Mouse (Mus musculus) midbrain, embryonic 11.5 days (tissue): ENCODE measurements around the gene Pcsk5. TPM values are rescaled to one million over a fixed set of nuclear protein-coding genes. Genes with fewer than 3 reads are reported as not detected.
"Not testable (repeated sequence)": the region's sequence is repeated elsewhere in the genome, so short reads cannot be mapped to it uniquely, and the experiment has no call there.

Experiments used
- ATAC-seq: fragments of 200-750 bp; cut with Nextera tagmentation; 2 replicates; pipeline ENCODE4 v1.8.0; 2017; ENCODE audit warnings: moderate TSS enrichment, moderate library complexity; ENCODE audit not compliant: low FRiP score
- DNase-seq: peaks from one replicate; pipeline ENCODE4 v3.0.0; 2015; ENCODE audit warnings: low spot score; ENCODE audit errors: missing footprints
- H3K27ac ChIP-seq: fragments of 300-500 bp; sonication (generic); 2 replicates; pipeline ENCODE4 v1.5.1; 2014; ENCODE audit warnings: low read depth, low read length
- H3K27me3 ChIP-seq: fragments of 300-500 bp; sonication (generic); 2 replicates; pipeline ENCODE4 v1.6.1; 2014; ENCODE audit warnings: mild to moderate bottlenecking, low read length, moderate library complexity, mixed read lengths; ENCODE audit not compliant: control insufficient read depth, insufficient read depth
- H3K36me3 ChIP-seq: fragments of 300-500 bp; sonication (generic); 2 replicates; pipeline ENCODE4 v1.6.1; 2014; ENCODE audit warnings: mild to moderate bottlenecking, low read length, moderate library complexity, mixed read lengths; ENCODE audit not compliant: control insufficient read depth, insufficient read depth
- H3K4me1 ChIP-seq: fragments of 300-500 bp; sonication (generic); 2 replicates; pipeline ENCODE4 v1.6.1; 2014; ENCODE audit warnings: low read length; ENCODE audit not compliant: control insufficient read depth, insufficient read depth
- H3K4me2 ChIP-seq: fragments of 300-500 bp; sonication (generic); 2 replicates; pipeline ENCODE4 v1.6.1; 2014; ENCODE audit warnings: mild to moderate bottlenecking, moderate library complexity
- H3K4me3 ChIP-seq: fragments of 300-500 bp; sonication (generic); 2 replicates; pipeline ENCODE4 v1.5.1; 2014; ENCODE audit warnings: low read depth, low read length
- H3K9ac ChIP-seq: fragments of 300-500 bp; sonication (generic); 2 replicates; pipeline ENCODE4 v1.6.1; 2014; ENCODE audit warnings: low read length
- H3K9me3 ChIP-seq: fragments of 300-500 bp; sonication (generic); 2 replicates; pipeline ENCODE4 v1.6.1; 2016; ENCODE audit warnings: low read length; ENCODE audit not compliant: control insufficient read depth
- WGBS: fragments of 180-500 bp; shearing (Covaris S2); extraction: QIAGEN DNeasy Blood & Tissue Kit; methylation state at CpG from one replicate; pipeline ENCODE4 v1.1.7; 2014; 5-methylcytosine and 5-hydroxymethylcytosine counted together
- polyA plus RNA-seq: library from polyadenylated mRNA; unstranded; fragments of >200 nt; fragmentation: Nextera tagmentation; extraction: Ambion mirVana; gene quantifications from 2 replicates; pipeline ENCODE4 v1.2.1, GENCODE M21; 2014

Gene Pcsk5
- polyA plus RNA-seq, 1 experiment from 2014 or later, result 6.5 TPM

DNA sequence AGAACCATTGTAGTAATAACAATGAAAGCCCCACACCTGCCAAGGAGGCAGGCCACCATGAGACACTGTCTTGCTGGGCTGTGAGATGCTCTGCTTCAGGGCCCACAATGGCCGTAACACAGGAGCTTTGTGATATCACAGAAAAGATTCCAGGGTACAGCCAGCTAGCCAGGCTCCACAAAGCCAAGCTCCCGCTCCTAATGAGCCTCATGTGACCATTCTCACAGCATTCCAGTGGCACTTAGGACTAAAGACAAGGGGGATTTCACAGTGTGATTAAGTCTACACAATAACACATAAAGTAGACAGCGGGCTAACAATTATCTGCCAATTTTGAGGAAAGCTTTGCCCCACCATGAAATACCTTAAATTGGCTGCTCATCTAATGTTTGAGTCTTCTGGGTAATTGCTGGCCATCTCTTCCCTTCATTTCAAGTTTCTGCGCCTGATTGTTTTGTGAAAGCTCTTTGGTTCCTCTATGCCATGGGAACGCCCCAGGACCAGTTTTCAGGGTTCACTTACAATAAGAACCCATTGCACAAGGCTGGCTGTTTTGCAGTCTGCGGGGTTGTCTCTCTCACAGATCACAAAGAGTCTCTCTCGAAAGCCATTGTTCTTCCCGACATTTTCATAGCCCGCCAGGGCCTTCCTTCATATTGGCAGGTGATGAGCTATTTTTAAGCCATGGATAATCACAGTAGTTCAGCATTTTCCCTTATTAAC is 345.4 kb downstream of the Pcsk5 start:
- Histone ChIP-seq H3K27ac (no peak overlapping the region), H3K4me1 (no peaks in the 10 kb centered on the region), H3K4me3 (no peak overlapping the region), H3K27me3 (no peaks in the 10 kb centered on the region), H3K4me2 (no peak overlapping the region), H3K36me3 (no peaks in the 10 kb centered on the region), H3K9me3 (no peaks in the 10 kb centered on the region), H3K9ac (no peak overlapping the region)
- 66% methylated on average over 9 of the region's 9 CpGs for WGBS
- ATAC-seq (0 out of 2 replicates have a peak, but pooled peaks have one; percentile 40), DNase-seq (no peak)

DNA sequence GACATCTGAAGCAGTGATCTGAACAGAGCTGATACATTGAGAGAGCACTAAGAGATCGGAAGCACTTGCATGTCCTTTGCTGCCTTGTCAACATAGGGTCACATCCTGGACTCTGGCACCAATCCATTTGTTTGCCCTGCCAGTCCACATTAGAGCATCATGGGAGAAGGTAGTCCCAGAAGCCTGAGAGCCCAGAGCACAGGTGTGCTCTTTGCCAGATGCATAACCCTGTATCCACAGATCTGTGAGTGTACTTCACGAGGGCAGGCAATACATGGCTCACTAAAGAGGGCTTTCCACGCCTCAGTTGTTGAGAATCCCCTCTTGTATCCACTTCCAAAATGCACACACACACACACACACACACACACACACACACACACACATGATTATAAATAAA is 346.1 kb downstream of the Pcsk5 start:
- H3K27ac ChIP-seq, result no peak overlapping the region

DNA sequence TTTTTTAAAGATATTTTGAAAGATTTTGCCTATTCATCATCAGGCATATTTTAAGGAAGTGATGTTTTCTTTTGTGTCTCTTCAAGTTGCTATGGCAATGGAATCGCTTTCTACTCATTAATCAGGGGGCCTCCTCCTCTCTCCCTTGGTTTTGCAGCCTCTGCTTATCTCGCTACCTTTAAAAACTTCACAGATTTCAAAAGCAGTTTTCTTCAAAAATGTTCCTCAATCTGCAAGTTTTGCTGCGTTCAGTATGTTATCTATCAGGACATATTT is 347.6 kb downstream of the Pcsk5 start:
- WGBS, result 71% methylated on average over 3 of the region's 3 CpGs
- Histone ChIP-seq H3K27ac (no peak overlapping the region), H3K9me3 (no peaks in the 10 kb centered on the region), H3K4me1 (no peaks in the 10 kb centered on the region), H3K27me3 (no peaks in the 10 kb centered on the region), H3K36me3 (no peaks in the 10 kb centered on the region), H3K4me3 (no peak overlapping the region), H3K4me2 (no peak overlapping the region), H3K9ac (no peak overlapping the region)
- DNase-seq (no peak), ATAC-seq (no peak)

More for the DNA sequence above, 346.1 kb downstream of the Pcsk5 start:
- H3K9ac ChIP-seq, result no peak overlapping the region
- ATAC-seq, result no peak
- H3K4me1 ChIP-seq, result no peaks in the 10 kb centered on the region
- WGBS, result 91% methylated on average over 3 of the region's 3 CpGs
- H3K4me3 ChIP-seq, result no peak overlapping the region
- no peak overlapping the region for H3K4me2 ChIP-seq
- DNase-seq, result no peak
- H3K27me3 ChIP-seq, result no peaks in the 10 kb centered on the region
- no peaks in the 10 kb centered on the region for H3K9me3 ChIP-seq
- no peaks in the 10 kb centered on the region for H3K36me3 ChIP-seq

DNA sequence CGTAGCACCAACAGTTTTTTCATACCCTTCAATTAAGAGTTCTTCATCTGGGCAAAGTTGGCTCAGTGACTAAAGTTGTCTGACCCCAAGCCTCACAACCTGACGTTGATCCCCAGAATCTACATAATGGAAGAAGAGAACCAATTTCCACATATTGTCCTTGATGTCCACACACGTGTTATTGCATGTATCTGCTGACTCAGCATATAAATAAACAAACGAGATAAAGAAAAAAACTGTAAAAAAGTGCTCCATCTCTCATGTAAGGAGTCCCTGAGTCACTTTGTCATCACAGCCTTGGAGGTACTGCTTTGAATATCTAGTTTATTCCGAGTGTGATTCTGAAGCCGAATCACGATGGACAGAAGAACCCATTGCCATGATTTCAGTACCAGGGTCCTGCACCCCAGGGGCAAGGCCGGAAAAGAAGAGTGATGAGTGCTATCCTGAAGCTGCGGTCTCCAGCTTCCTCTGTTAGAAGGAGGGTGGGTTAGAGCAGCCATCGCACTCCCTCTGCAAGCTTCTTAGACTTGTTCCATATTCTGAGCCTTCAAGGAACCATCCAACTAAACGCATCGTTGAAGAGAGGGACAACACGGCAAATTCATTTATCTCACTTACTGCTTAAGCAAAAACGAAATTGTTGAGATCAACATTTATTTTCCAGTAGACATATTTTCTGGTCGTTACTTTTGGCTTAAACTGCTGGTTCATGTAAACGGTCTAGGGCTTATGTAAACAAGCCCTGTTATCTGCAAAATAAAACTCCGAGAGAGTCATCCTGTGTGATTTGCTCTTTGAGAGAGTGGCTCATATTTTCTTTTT is 348.2 kb downstream of the Pcsk5 start:
- Histone ChIP-seq H3K4me3 (no peak overlapping the region), H3K9me3 (no peaks in the 10 kb centered on the region), H3K36me3 (no peaks in the 10 kb centered on the region), H3K27me3 (no peaks in the 10 kb centered on the region), H3K4me1 (no peaks in the 10 kb centered on the region), H3K27ac (no peak overlapping the region), H3K9ac (no peak overlapping the region), H3K4me2 (no peak overlapping the region)
- DNase-seq, result no peak
- 87% methylated on average over 17 of the region's 17 CpGs for WGBS
- no peak for ATAC-seq

DNA sequence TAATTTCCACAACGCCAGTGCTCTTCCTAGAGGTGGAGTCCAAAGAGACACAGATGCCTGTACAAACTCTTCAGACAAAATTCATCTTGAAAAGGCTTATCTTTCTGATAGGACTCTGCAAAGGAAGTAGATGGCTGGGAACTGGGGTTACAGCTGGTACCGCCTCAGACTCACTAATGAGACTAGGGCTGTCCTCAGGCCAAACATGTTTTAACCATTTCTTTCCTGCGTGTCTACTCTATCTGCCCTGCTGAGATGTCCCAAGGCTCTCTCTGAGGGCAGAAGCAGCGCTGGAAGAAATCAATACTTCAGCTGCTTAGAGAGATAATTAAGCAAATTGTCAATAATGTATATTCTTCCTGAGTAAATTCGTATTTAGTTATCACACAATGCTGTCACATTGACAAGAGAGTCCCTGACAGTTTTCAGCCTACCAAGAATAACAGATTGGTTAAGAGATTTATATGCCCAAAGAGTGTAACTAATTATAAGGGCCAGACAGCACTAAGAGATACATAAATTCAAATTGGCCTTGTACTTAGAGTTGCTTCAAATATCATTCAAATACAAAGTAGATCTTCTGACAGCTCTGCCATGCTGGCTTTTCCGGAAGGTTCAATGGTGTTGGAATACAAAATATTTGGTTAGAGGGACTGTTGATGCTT is 355.2 kb downstream of the Pcsk5 start:
- DNase-seq (no peak), ATAC-seq (peak; percentile 70)
- Histone ChIP-seq H3K4me3 (no peak overlapping the region), H3K4me2 (no peak overlapping the region), H3K4me1 (no peaks in the 10 kb centered on the region), H3K27me3 (no peaks in the 10 kb centered on the region), H3K27ac (no peak overlapping the region), H3K36me3 (no peaks in the 10 kb centered on the region), H3K9me3 (no peaks in the 10 kb centered on the region), H3K9ac (no peak overlapping the region)
- 78% methylated on average over 6 of the region's 6 CpGs for WGBS

DNA sequence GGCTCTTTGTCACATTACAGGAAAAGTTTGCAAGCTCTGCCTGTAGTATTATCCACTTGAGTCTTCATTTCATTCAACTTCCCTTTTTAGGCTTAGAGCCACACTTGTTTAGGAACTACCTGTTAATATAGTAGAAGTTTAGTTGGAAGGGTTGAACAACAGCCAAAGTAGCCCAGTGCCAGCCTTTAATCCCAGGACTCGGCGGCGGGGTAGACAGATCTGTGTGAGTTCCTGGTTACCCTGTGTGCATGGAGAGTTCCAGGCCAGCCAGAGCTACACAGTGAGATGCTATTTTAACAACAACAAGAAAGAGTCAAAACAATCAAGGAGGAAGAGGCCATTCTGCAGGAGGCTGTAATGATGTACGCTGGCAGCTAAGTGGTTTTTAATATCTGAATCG is 358.0 kb downstream of the Pcsk5 start:
- Histone ChIP-seq H3K4me1 (no peaks in the 10 kb centered on the region), H3K27me3 (no peaks in the 10 kb centered on the region), H3K4me2 (no peak overlapping the region), H3K27ac (no peak overlapping the region), H3K4me3 (no peak overlapping the region), H3K9me3 (no peaks in the 10 kb centered on the region), H3K36me3 (no peaks in the 10 kb centered on the region), H3K9ac (no peak overlapping the region)
- WGBS, result 95% methylated on average over 5 of the region's 5 CpGs
- no peak for ATAC-seq
- DNase-seq, result no peak

DNA sequence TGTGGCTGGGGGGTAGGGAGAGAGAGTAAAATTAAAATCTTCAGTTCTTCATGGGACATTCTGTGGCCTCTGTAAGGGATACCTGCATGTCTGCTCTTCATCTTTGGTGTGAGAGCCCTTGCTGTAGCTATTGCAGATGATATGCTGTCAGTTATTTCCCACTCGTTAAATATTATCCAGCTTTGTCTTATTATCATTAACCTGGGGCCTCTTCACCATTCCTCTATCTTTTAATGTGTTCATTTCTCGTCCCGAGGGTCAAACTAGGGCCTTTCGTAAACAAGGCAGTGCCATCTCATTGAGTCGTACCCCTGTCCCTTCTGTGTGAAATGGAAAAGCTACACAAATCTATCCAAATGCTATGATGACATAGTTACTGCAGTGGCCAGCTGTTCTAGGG is 361.4 kb downstream of the Pcsk5 start:
- WGBS, result 92% methylated on average over 5 of the region's 5 CpGs
- no peaks in the 10 kb centered on the region for H3K27me3 ChIP-seq

DNA sequence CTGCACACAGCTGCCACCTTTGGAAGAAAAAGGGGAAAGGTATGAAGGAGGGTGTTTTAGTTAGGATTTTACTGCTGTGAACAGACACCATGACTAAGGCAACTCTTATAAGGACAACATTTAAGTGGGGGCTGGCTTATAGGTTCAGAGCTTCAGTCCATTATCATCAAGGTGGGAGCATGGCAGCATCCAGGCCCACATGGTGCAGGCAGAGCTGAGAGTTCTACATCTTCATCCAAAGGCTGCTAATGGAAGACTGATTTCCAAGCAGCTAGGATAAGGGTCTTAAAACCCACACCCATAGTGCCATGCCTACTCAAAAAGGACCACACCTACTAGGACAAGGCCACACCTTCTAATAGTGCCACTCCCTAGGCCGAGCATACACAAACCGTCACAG is 364.3 kb downstream of the Pcsk5 start:
- not testable (repeated sequence) for H3K9me3 ChIP-seq, H3K4me1 ChIP-seq, ATAC-seq, H3K4me3 ChIP-seq, H3K27me3 ChIP-seq, H3K36me3 ChIP-seq, H3K9ac ChIP-seq, H3K4me2 ChIP-seq, H3K27ac ChIP-seq
- peak; percentile 65 for DNase-seq
- 96% methylated on average over 2 of the region's 2 CpGs for WGBS

More for the DNA sequence above, 361.4 kb downstream of the Pcsk5 start:
- no peak overlapping the region for H3K27ac ChIP-seq
- no peaks in the 10 kb centered on the region for H3K4me1 ChIP-seq
- H3K4me2 ChIP-seq, result no peak overlapping the region
- ATAC-seq, result no peak
- no peak for DNase-seq
- no peaks in the 10 kb centered on the region for H3K9me3 ChIP-seq
- H3K36me3 ChIP-seq, result no peaks in the 10 kb centered on the region
- H3K4me3 ChIP-seq, result no peak overlapping the region
- H3K9ac ChIP-seq, result no peak overlapping the region

DNA sequence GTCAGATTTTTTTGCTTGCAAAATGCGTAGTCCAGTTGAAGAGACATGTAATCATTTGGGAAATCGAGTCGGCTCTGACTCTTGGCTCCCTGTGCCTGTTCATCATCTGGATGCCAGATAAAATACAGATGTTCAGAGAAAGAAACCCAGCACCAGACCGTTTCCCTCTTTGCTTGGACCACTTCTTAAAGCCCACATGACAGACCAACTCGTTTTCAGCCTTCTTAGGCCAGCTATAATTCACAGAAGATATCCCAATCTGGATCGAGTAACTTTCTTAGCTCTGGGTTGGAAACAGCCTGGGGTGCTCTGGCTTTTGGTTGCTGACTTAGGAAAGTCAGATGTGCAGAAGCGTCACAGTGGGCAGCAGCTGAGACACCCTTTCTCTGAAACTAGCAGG is 365.6 kb downstream of the Pcsk5 start:
- Histone ChIP-seq H3K27ac (no peak overlapping the region), H3K4me2 (no peak overlapping the region), H3K27me3 (no peaks in the 10 kb centered on the region), H3K9ac (no peak overlapping the region), H3K4me3 (no peak overlapping the region), H3K9me3 (no peaks in the 10 kb centered on the region), H3K4me1 (no peaks in the 10 kb centered on the region), H3K36me3 (no peaks in the 10 kb centered on the region)
- WGBS, result 75% methylated on average over 7 of the region's 7 CpGs
- no peak for DNase-seq
- ATAC-seq, result no peak
